Mouse (Mus musculus): ENCODE data around the gene Alox5ap. TPM values are rescaled to one million over a fixed set of nuclear protein-coding genes. Genes with fewer than 3 reads are reported as not detected.

Gene Alox5ap
- polyA plus RNA-seq, 1 experiment from 2014 or later, result 11.0 TPM

GRCm38 (mm10) chr5:149316926-149317325 is 52.4 kb downstream of the Alox5ap start:
- ATAC-seq (ENCODE audit: insufficient number of reproducible peaks, insufficient read depth, low FRiP score, low TSS enrichment, low read depth), result no peak

DNA sequence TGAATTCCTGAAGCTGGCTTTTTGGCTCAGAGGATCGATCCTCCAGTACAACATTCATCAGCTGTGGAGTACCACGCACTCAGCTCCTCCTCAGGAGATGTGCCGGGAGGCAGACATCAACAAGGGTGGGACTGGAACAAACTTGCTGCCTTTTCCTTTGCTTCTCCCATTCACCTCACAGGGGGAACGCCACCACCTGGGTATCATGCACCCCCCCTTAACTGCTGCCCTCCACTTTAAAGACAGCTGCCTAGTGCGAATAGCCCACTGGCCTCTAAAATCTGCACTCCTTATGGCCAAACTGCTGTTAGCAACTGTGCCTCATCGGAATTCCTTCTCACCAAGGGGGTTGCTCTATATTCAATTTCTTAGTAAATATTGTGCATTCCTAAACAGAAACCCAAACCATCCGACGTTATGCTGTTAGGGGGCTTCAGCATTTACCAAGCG is 55.3 kb downstream of the Alox5ap start:
- Histone ChIP-seq H3K27me3 (no peaks in the 10 kb centered on the region), H3K9me3 (peaks cover 7% of the 10 kb centered on the region; the same call in 1 of the 2 replicates), H3K27ac (peak overlapping the region; percentile 98), H3K4me3 (replicated peaks) (peak overlapping the region; percentile 11; the same call in 1 of the 2 replicates), H3K4me1 (replicated peaks) (peaks cover 64% of the 10 kb centered on the region), H3K36me3 (no peaks in the 10 kb centered on the region), H3K9ac (replicated peaks) (no peak overlapping the region; the same call in 1 of the 2 replicates), H3K4me2 (peak overlapping the region; percentile 46)
- ATAC-seq (ENCODE audit: insufficient number of reproducible peaks, insufficient read depth, low FRiP score, low TSS enrichment, low read depth), result no peak
- 4% methylated on average over 9 of the region's 9 CpGs for WGBS

More at GRCm38 (mm10) chr5:149316926-149317325, 52.4 kb downstream of the Alox5ap start:
- Histone ChIP-seq H3K4me3 (replicated peaks) (no peak overlapping the region), H3K9ac (replicated peaks) (no peak overlapping the region), H3K4me2 (no peak overlapping the region), H3K9me3 (peaks cover 9% of the 10 kb centered on the region; the same call in 1 of the 2 replicates), H3K27me3 (no peaks in the 10 kb centered on the region), H3K27ac (peak overlapping the region; percentile 50), H3K4me1 (replicated peaks) (peaks cover 58% of the 10 kb centered on the region), H3K36me3 (no peaks in the 10 kb centered on the region)
- 28% methylated on average over 4 of the region's 4 CpGs for WGBS

GRCm38 (mm10) chr5:149320534-149321482 is 56.2 kb downstream of the Alox5ap start:
- H3K9ac ChIP-seq (replicated peaks), result no peak overlapping the region; the same call in 1 of the 2 replicates

GRCm38 (mm10) chr5:149321909-149322841 is 57.6 kb downstream of the Alox5ap start:
- Histone ChIP-seq H3K27ac (peak overlapping the region; percentile 98), H3K9me3 (no peaks in the 10 kb centered on the region), H3K27me3 (no peaks in the 10 kb centered on the region), H3K4me1 (replicated peaks) (peaks cover 55% of the 10 kb centered on the region), H3K9ac (replicated peaks) (no peak overlapping the region), H3K4me3 (replicated peaks) (no peak overlapping the region), H3K36me3 (no peaks in the 10 kb centered on the region), H3K4me2 (peak overlapping the region; percentile 36; the same call in 1 of the 2 replicates)
- ATAC-seq (ENCODE audit: insufficient number of reproducible peaks, insufficient read depth, low FRiP score, low TSS enrichment, low read depth), result no peak
- WGBS, result 23% methylated on average over 15 of the region's 15 CpGs

More at GRCm38 (mm10) chr5:149320534-149321482, 56.2 kb downstream of the Alox5ap start:
- Histone ChIP-seq H3K4me1 (replicated peaks) (peaks cover 64% of the 10 kb centered on the region), H3K4me2 (peak overlapping the region; percentile 46), H3K27ac (peak overlapping the region; percentile 98), H3K4me3 (replicated peaks) (peak overlapping the region; percentile 11; the same call in 1 of the 2 replicates), H3K36me3 (no peaks in the 10 kb centered on the region), H3K9me3 (no peaks in the 10 kb centered on the region), H3K27me3 (no peaks in the 10 kb centered on the region)
- peak; percentile 95 for ATAC-seq (ENCODE audit: insufficient number of reproducible peaks, insufficient read depth, low FRiP score, low TSS enrichment, low read depth)
- WGBS, result under 1% methylated on average over 15 of the region's 15 CpGs

GRCm38 (mm10) chr5:149322938-149323553 is 58.5 kb downstream of the Alox5ap start:
- 85% methylated on average over 9 of the region's 9 CpGs for WGBS
- Histone ChIP-seq H3K4me3 (replicated peaks) (no peak overlapping the region), H3K4me2 (0 out of 2 replicates have a peak overlapping the region, but pooled peaks have one; percentile 4)

GRCm38 (mm10) chr5:149324739-149325138 is 60.2 kb downstream of the Alox5ap start:
- Histone ChIP-seq H3K9ac (replicated peaks) (no peak overlapping the region), H3K36me3 (no peaks in the 10 kb centered on the region), H3K4me2 (no peak overlapping the region), H3K27ac (0 out of 2 replicates have a peak overlapping the region, but pooled peaks have one; percentile 14), H3K4me3 (replicated peaks) (no peak overlapping the region), H3K4me1 (replicated peaks) (peaks cover 47% of the 10 kb centered on the region), H3K9me3 (no peaks in the 10 kb centered on the region), H3K27me3 (no peaks in the 10 kb centered on the region)
- WGBS, result 88% methylated on average over 13 of the region's 13 CpGs
- ATAC-seq (ENCODE audit: insufficient number of reproducible peaks, insufficient read depth, low FRiP score, low TSS enrichment, low read depth), result no peak

More at GRCm38 (mm10) chr5:149322938-149323553, 58.5 kb downstream of the Alox5ap start:
- H3K4me1 ChIP-seq (replicated peaks), result peaks cover 46% of the 10 kb centered on the region
- H3K9me3 ChIP-seq, result no peaks in the 10 kb centered on the region
- H3K27me3 ChIP-seq, result no peaks in the 10 kb centered on the region
- no peaks in the 10 kb centered on the region for H3K36me3 ChIP-seq
- H3K9ac ChIP-seq (replicated peaks), result no peak overlapping the region
- ATAC-seq (ENCODE audit: insufficient number of reproducible peaks, insufficient read depth, low FRiP score, low TSS enrichment, low read depth), result no peak
- peak overlapping the region; percentile 98 for H3K27ac ChIP-seq

GRCm38 (mm10) chr5:149329098-149329887 is 64.7 kb downstream of the Alox5ap start:
- H3K27ac ChIP-seq, result peak overlapping the region; percentile 74
- no peak overlapping the region for H3K4me3 ChIP-seq (replicated peaks)
- H3K9ac ChIP-seq (replicated peaks), result no peak overlapping the region
- no peaks in the 10 kb centered on the region for H3K36me3 ChIP-seq
- ATAC-seq (ENCODE audit: insufficient number of reproducible peaks, insufficient read depth, low FRiP score, low TSS enrichment, low read depth), result no peak
- H3K4me1 ChIP-seq (replicated peaks), result peaks cover 56% of the 10 kb centered on the region
- H3K27me3 ChIP-seq, result no peaks in the 10 kb centered on the region
- 49% methylated on average over 12 of the region's 12 CpGs for WGBS
- H3K4me2 ChIP-seq, result no peak overlapping the region
- H3K9me3 ChIP-seq, result no peaks in the 10 kb centered on the region

DNA sequence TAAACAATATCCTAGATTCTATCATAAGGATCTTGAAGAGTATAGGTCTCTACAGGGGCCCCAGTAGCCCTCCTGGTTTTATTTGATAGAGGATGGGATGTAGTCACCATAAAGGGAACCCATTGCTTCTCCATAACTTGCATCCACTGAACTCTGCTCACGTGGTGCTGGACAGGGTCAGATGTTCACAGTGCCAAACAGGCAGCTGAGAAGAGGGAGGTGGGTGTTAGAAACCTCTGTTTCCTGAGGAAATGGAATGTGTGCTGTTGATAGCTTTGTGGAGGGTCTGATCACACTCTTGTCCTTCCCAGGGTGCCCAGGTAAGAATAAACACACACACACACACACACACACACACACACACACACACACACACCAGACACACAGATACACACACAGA is 66.0 kb downstream of the Alox5ap start:
- no peak overlapping the region for H3K9ac ChIP-seq (replicated peaks)
- no peak overlapping the region for H3K4me3 ChIP-seq (replicated peaks)
- no peak for ATAC-seq (ENCODE audit: insufficient number of reproducible peaks, insufficient read depth, low FRiP score, low TSS enrichment, low read depth)
- H3K27me3 ChIP-seq, result no peaks in the 10 kb centered on the region
- peaks cover 67% of the 10 kb centered on the region for H3K4me1 ChIP-seq (replicated peaks)
- H3K9me3 ChIP-seq, result no peaks in the 10 kb centered on the region
- H3K4me2 ChIP-seq, result no peak overlapping the region
- WGBS, result 29% methylated on average over 1 of the region's 1 CpGs
- H3K36me3 ChIP-seq, result no peaks in the 10 kb centered on the region
- H3K27ac ChIP-seq, result peak overlapping the region; percentile 97

GRCm38 (mm10) chr5:149331407-149332143 is 67.0 kb downstream of the Alox5ap start:
- no peak overlapping the region for H3K9ac ChIP-seq (replicated peaks)
- no peaks in the 10 kb centered on the region for H3K27me3 ChIP-seq
- H3K9me3 ChIP-seq, result no peaks in the 10 kb centered on the region
- no peaks in the 10 kb centered on the region for H3K36me3 ChIP-seq
- H3K4me2 ChIP-seq, result peak overlapping the region; percentile 39
- peaks cover 69% of the 10 kb centered on the region for H3K4me1 ChIP-seq (replicated peaks)
- H3K27ac ChIP-seq, result peak overlapping the region; percentile 97
- 22% methylated on average over 10 of the region's 10 CpGs for WGBS
- ATAC-seq (ENCODE audit: insufficient number of reproducible peaks, insufficient read depth, low FRiP score, low TSS enrichment, low read depth), result no peak
- H3K4me3 ChIP-seq (replicated peaks), result no peak overlapping the region
